Mouse (Mus musculus) lung, embryonic 14.5 days (tissue): ENCODE measurements around the gene Cramp1l. TPM values are rescaled to one million over a fixed set of nuclear protein-coding genes. Genes with fewer than 3 reads are reported as not detected.

ENCODE experiments used
- ATAC-seq: fragments of 200-750 bp; cut with Nextera tagmentation; 2 replicates; pipeline ENCODE4 v1.8.0; 2017; ENCODE audit warnings: mild to moderate bottlenecking, moderate TSS enrichment, moderate library complexity; ENCODE audit not compliant: insufficient read depth
- DNase-seq: peaks from one replicate; pipeline ENCODE4 v3.0.0-alpha.2; 2015
- H3K27ac ChIP-seq: fragments of 300-500 bp; sonication (generic); 2 replicates; pipeline ENCODE4 v1.5.1; 2014; ENCODE audit warnings: low read depth, mild to moderate bottlenecking, moderate library complexity
- H3K27me3 ChIP-seq: fragments of 300-500 bp; sonication (generic); 2 replicates; pipeline ENCODE4 v1.6.1; 2014; ENCODE audit warnings: low read length, control low read depth; ENCODE audit not compliant: insufficient read depth
- H3K36me3 ChIP-seq: fragments of 300-500 bp; sonication (generic); 2 replicates; pipeline ENCODE4 v1.6.1; 2014; ENCODE audit warnings: control low read depth; ENCODE audit not compliant: insufficient read depth
- H3K4me1 ChIP-seq: fragments of 300-500 bp; sonication (generic); 2 replicates; pipeline ENCODE4 v1.6.1; 2014; ENCODE audit warnings: antibody characterized with exemption, control low read depth; ENCODE audit not compliant: insufficient read depth
- H3K4me2 ChIP-seq: fragments of 300-500 bp; sonication (generic); 2 replicates; pipeline ENCODE4 v1.6.1; 2014; ENCODE audit warnings: mild to moderate bottlenecking
- H3K4me3 ChIP-seq: fragments of 300-500 bp; sonication (generic); 2 replicates; pipeline ENCODE4 v1.5.1; 2014; ENCODE audit warnings: low read depth, low read length
- H3K9ac ChIP-seq: fragments of 300-500 bp; sonication (generic); 2 replicates; pipeline ENCODE4 v1.6.1; 2014
- H3K9me3 ChIP-seq: fragments of 300-500 bp; sonication (generic); 2 replicates; pipeline ENCODE4 v1.6.1; 2016; ENCODE audit warnings: low read depth, low read length, control low read depth
- CTCF ChIP-seq: IDR thresholded peaks from 2 replicates; pipeline ENCODE4 v1.5.1; 2016; ENCODE audit warnings: antibody characterized with exemption, low read depth
- WGBS: fragments of 180-500 bp; shearing (Covaris S2); extraction: QIAGEN DNeasy Blood & Tissue Kit; methylation state at CpG from one replicate; pipeline ENCODE4 v1.1.7; 2014; 5-methylcytosine and 5-hydroxymethylcytosine counted together
- polyA plus RNA-seq: library from polyadenylated mRNA; unstranded; fragments of >200 nt; fragmentation: Nextera tagmentation; extraction: Ambion mirVana; gene quantifications from 2 replicates; pipeline ENCODE4 v1.2.1, GENCODE M21; 2014

Cramp1l gene
- 8.7 and 9.8 TPM in 2 replicates for polyA plus RNA-seq

DNA sequence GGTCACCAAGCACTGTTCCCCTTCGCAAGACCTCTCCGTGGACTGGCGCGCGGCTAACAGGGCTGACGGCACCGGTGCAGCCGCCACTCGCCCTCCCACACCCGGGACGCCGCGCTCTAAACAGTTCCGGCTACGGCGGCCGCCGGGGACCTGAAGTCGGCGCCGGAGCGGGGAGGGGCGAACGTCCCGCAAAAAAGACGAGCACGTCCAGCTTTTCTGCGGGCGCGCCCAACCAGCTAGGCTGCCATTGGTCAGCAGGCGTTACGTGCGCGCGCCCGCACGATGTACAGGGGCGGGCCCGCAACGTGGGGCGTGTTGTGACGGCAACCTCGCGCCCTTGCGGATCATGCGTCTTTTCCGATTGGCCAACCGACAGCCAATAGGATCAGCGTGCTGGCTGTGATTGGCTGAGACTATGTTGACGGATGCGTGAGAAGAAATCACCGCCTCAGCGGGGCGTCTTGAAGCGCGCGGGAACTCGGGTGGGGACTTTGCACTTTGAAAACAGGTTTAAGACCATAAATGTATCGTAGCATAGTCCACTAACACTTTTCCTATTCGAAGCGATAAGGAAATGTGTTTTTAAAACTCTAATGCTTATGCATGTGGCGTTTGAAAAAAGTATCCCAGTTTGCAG lies at the start of gene Cramp1l, which contains the start of gene Ift140:
Gene Cramp1l, minus strand, starts transcription at position 134 of the 637 bp plus-strand sequence.
Gene Ift140, plus strand, starts transcription at position 431 of the 637 bp plus-strand sequence.
- peak within 1 kb of the TSS; percentile 86 for H3K27ac ChIP-seq
- H3K4me1 ChIP-seq: 0 out of 2 replicates have a peak, but pooled peaks cover 4% of the 10 kb centered on the region
- TF ChIP-seq CTCF: no peak
- no peaks in the 10 kb centered on the region for H3K9me3 ChIP-seq
- H3K27me3 ChIP-seq: no peaks in the 10 kb centered on the region
- peak within 1 kb of the TSS; percentile 86 for H3K9ac ChIP-seq
- peaks cover 17% of the 10 kb centered on the region for H3K36me3 ChIP-seq
- ATAC-seq (peak; percentile 98), DNase-seq (peak; percentile 100)
- H3K4me2 ChIP-seq: peak within 1 kb of the TSS; percentile 93
- H3K4me3 ChIP-seq: peak within 1 kb of the TSS; percentile 98
- WGBS: under 1% methylated on average over 62 of the region's 62 CpGs

DNA sequence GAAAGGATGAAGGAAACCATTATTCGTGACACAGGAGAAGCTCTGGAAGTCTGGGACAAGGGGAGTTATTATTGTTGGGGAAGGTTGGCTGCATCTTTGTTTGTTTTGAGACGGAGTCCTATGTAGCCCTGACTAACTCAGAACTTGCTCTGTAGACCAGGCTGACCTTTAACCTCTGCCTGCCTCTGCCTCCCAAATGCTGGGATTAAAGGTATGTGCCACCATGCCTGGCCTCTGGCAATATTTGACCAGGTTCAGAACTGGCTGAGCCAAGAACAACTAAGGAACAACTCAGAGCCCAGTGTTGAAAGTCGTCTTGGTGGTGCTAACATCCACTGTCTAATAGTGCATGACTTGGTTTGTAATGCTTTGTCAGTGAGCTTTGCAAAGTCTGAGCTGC lies 49.6 kb upstream of the Cramp1l start:
- Histone ChIP-seq H3K36me3 (peaks cover 81% of the 10 kb centered on the region), H3K4me2 (no peak overlapping the region), H3K9me3 (no peaks in the 10 kb centered on the region), H3K4me1 (peaks cover 7% of the 10 kb centered on the region; the same call in 1 of the 2 replicates), H3K9ac (no peak overlapping the region), H3K4me3 (no peak overlapping the region), H3K27me3 (no peaks in the 10 kb centered on the region), H3K27ac (no peak overlapping the region)
- no peak for TF ChIP-seq CTCF
- DNase-seq: no peak
- 88% methylated on average over 3 of the region's 3 CpGs for WGBS
- no peak for ATAC-seq

DNA sequence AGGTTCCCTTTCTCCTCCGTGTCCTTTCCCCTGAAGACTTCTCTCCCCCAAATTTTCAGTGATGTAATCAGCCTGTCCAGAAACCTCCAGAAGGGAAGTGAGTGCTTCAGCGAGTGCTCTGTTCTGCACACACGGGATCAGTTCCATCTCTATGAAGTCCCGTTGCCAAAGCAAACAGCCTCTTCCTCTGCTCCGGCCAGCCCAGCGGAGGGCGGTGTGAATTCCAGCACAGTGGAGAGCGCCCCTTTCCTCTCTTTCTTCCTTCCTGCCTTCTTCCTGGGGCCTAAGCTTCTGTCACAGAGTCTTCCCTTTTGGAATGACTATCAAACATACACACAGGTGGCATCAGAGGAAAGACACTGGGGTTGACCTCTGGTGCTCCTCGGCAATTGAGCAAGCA lies 48.8 kb upstream of the Cramp1l start:
- no peak overlapping the region for H3K4me2 ChIP-seq

DNA sequence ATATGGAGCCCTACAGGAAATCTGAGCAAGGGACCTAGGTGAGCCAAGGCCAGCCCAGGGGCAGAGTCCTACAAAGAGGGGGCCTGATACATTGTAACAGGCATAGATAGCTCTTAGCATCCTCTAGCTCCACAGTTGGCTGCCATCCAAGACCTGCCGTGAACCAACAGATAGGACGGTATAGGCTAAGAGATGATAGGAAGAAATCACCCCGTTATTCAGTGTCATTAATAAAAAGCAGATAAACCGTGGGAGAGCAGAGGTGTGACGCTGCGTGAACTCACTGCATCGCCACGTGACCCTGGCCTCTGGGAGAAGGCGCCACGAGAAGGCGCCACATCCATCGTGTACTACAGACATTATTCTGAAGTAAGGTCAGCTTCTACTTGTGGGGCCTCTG lies 48.3 kb upstream of the Cramp1l start:
- WGBS: 45% methylated on average over 12 of the region's 12 CpGs
- Histone ChIP-seq H3K4me1 (peaks cover 7% of the 10 kb centered on the region; the same call in 1 of the 2 replicates), H3K27ac (peak overlapping the region; percentile 37; the same call in 1 of the 2 replicates), H3K9ac (no peak overlapping the region), H3K36me3 (peaks cover 70% of the 10 kb centered on the region), H3K9me3 (no peaks in the 10 kb centered on the region), H3K4me3 (no peak overlapping the region), H3K27me3 (no peaks in the 10 kb centered on the region), H3K4me2 (no peak overlapping the region)
- TF ChIP-seq CTCF: no peak
- ATAC-seq: peak; percentile 57; the same call in 1 of the 2 replicates
- peak; percentile 54 for DNase-seq

More for the DNA sequence above, 48.8 kb upstream of the Cramp1l start:
- Histone ChIP-seq H3K27ac (peak overlapping the region; percentile 37; the same call in 1 of the 2 replicates), H3K36me3 (peaks cover 72% of the 10 kb centered on the region), H3K27me3 (no peaks in the 10 kb centered on the region), H3K9me3 (no peaks in the 10 kb centered on the region), H3K9ac (no peak overlapping the region), H3K4me3 (no peak overlapping the region), H3K4me1 (peaks cover 7% of the 10 kb centered on the region; the same call in 1 of the 2 replicates)
- 43% methylated on average over 9 of the region's 9 CpGs for WGBS
- peak; percentile 66 for DNase-seq
- TF ChIP-seq CTCF: 0 out of 2 replicates have a peak, but pooled peaks have one; percentile 7
- ATAC-seq: peak; percentile 67; the same call in 1 of the 2 replicates

DNA sequence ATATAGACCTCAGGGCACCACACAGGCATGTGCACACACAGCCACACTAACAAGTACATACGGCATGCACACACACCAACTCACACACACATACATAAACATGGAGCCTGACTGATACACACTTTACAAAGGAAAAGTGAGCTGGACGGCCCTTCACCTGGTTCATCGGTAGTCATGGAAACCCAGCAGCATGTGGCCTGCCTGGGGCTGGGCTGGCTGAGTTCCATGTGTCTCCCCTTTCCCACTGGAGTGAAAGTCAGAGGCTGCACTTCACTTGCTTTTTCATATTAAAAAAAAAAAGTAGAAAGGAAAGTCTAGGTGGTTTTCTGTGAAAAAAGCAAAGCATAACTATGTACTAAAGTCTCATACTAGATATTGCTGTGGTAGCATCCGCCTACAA lies 47.7 kb upstream of the Cramp1l start:
- ATAC-seq: no peak
- no peaks in the 10 kb centered on the region for H3K27me3 ChIP-seq
- H3K4me1 ChIP-seq: peaks cover 7% of the 10 kb centered on the region; the same call in 1 of the 2 replicates
- no peaks in the 10 kb centered on the region for H3K9me3 ChIP-seq
- WGBS: 81% methylated on average over 4 of the region's 4 CpGs
- DNase-seq: no peak
- no peak overlapping the region for H3K4me3 ChIP-seq
- no peak overlapping the region for H3K4me2 ChIP-seq
- TF ChIP-seq CTCF: no peak
- H3K9ac ChIP-seq: no peak overlapping the region
- no peak overlapping the region for H3K27ac ChIP-seq
- peaks cover 67% of the 10 kb centered on the region for H3K36me3 ChIP-seq

DNA sequence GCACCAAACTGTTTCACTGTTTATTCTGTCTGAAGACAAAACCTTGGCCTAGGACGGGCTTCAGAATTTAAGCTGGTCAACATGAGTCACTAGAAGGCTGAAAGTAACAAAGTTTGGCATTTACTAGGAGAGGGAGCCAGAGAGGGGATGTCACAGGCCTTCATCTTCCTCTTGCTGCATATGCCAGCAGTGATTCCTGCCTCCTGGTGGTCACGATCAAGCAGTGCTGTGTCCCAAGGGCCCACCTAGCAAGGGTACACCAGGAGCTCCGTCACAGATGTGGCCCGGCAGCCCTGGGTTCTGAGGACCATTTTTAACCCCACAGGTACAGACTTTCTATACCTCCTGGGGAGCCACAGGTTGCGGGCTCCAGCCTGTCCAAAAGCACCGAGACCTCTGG lies 41.5 kb upstream of the Cramp1l start:
- ATAC-seq (no peak), DNase-seq (no peak)
- Histone ChIP-seq H3K27ac (no peak overlapping the region), H3K36me3 (peaks cover 78% of the 10 kb centered on the region), H3K4me1 (no peaks in the 10 kb centered on the region), H3K27me3 (no peaks in the 10 kb centered on the region), H3K4me3 (no peak overlapping the region), H3K4me2 (no peak overlapping the region), H3K9ac (no peak overlapping the region), H3K9me3 (no peaks in the 10 kb centered on the region)
- peak; percentile 35 for TF ChIP-seq CTCF
- WGBS: 83% methylated on average over 6 of the region's 6 CpGs

DNA sequence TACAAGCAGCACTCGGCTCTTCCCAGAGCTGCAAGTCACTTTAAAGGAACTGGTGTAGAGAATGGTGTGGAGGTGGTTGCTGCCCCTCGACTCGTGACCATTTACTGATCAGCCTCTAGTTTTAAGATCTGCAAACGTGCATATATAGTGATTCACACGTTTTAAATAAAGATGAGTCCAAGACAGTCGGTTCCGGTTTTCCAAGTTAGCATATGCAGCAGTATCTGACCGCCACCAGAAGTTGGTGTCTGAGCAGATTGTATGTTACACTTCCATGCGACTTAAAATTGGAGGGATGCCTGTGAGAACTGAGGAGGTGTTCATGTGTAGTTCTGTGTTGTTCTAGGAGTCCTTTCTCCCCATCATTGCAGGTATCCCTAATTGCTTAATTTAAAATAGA lies 37.7 kb upstream of the Cramp1l start:
- ATAC-seq: no peak
- H3K36me3 ChIP-seq: peaks cover 66% of the 10 kb centered on the region

More for the DNA sequence above, 37.7 kb upstream of the Cramp1l start:
- H3K9me3 ChIP-seq: no peaks in the 10 kb centered on the region
- no peak for TF ChIP-seq CTCF
- no peak overlapping the region for H3K9ac ChIP-seq
- DNase-seq: no peak
- no peaks in the 10 kb centered on the region for H3K4me1 ChIP-seq
- no peak overlapping the region for H3K4me2 ChIP-seq
- H3K27me3 ChIP-seq: no peaks in the 10 kb centered on the region
- H3K27ac ChIP-seq: no peak overlapping the region
- WGBS: 82% methylated on average over 9 of the region's 9 CpGs
- H3K4me3 ChIP-seq: no peak overlapping the region
